Mouse (Mus musculus): ENCODE results near the gene 9430038I01Rik.

9430038I01Rik gene

DNA sequence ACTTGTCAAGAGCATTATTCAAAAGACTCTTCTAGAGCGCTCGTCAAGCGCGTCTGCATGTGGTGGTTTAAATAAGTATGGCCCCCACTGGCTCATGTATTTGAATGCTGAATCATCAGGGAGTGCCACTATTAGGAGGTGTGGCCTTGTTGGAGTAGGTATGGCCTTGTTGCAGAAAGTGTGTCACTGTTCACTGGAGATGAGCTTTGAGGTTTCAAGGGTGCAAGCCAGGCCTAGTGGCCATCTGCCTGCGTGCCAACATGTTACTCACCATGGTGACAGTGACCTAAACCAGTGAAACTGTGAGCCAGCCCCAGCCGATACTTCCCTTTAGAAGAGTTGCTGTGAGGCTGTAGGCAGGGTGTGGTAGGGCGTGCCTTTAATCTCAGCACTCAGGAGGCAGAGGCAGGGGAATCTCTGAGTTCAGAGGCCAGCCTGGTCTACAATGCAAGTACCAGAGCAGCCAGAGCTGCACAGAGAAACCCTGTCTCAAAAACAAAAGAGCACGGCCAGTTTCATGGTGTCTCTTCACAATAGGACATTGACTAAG, 13.1 kb downstream of the 9430038I01Rik start:
- TF ChIP-seq GATA4 (IDR thresholded peaks at IDR 0.05; ENCODE audit: insufficient replicate concordance, low read length) = no peak

DNA sequence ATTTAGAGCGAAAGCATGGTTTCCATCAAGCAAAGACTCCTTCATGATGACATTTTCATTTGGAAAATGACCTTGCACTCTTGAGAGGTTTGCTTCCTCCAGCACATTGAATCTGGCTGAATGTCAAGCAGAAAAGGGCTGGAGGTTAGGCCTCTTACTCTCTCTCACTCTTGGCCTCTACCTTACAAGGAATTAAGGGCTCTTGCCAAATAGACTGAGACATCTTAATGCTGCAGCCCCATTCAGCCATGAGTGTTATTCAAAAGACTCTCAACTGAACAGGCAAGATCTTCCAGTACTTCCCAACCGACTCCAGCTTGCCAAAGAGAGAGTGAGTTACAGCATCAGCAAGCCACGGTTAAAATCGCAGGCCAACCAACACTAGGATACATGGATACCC, 15.1 kb downstream of the 9430038I01Rik start:
- no peak for TF ChIP-seq GATA4 (IDR thresholded peaks at IDR 0.05; ENCODE audit: insufficient replicate concordance, low read length)

DNA sequence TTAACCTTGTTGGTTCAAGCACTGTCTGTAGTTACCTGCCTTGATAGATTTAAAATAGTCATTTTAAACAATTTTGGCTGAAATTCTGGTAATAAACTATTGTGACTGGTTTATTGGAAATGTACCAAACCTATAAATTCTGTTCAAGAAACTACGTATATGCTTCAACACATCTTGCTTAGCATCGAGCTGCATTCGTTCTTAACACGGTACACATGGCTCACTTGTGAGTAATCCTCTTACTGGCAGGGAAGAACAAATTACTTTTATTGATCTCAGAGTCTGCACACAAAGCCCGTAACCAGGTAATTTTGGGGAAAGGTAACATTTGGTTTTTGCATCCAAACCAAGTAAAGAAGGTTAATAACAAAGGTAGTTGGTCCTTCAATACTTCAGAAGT, 22.7 kb downstream of the 9430038I01Rik start:
- no peak for TF ChIP-seq GATA4 (IDR thresholded peaks at IDR 0.05; ENCODE audit: insufficient replicate concordance, low read length)

DNA sequence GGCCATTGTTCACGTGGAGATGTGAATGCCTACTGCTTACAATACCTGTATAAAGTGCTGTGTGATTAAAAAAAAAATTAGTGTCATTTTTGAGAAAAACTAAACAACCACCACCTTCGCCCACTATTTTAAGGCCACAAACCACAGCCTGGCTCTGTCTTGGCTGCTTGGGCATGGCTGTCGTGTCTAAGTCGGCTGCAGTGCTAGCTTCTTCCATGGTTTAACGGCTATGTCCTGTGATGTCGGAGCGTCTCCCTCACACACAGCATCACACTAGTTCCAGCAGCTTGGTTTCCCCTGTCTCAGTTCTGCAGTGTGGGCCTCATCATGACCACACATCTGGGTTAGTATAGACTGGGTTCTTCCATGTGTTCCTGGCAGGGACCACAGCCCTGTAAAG, 35.6 kb downstream of the 9430038I01Rik start:
- no peak for TF ChIP-seq GATA4 (IDR thresholded peaks at IDR 0.05; ENCODE audit: insufficient replicate concordance, low read length)

DNA sequence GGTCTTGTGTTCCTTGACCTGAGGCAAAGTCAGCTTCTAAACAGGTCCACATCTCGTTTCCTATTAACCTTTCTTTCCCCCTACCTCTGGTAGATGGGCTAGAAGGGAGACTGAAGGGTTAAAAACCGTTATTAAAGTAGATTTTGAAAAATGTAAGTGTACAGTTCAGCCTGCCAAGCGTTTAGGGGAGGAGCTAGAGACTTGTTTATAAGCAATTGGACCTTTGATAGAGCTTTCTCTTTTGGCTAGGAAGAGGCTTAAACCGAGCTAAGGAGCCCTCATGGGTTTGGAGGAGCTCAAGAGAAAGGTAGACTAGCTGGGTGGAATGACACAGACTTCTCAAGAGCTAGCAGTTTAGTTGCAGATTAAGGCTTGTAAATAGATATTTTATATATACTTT, 38.8 kb downstream of the 9430038I01Rik start:
- TF ChIP-seq GATA4 (IDR thresholded peaks at IDR 0.05; ENCODE audit: insufficient replicate concordance, low read length) = no peak

DNA sequence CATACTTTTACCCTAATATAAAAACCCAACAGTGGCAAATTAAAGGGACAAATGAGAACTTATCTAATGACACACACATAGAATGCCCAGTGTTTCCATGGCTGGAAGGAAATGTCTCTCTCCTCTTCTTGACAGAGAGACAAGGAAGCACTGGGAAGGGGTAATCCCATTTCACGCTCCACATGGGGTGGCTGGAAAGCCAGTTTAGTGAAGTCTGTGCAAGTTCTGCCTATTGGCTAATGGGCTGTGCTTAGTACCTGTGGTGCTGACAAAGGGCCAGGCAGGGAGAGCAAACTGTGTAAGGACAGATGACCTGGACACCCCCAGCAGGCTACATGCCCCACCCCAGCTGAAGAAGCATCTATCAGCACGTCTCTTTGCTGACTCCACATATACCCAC, 40.4 kb downstream of the 9430038I01Rik start:
- no peak for TF ChIP-seq GATA4 (IDR thresholded peaks at IDR 0.05; ENCODE audit: insufficient replicate concordance, low read length)

DNA sequence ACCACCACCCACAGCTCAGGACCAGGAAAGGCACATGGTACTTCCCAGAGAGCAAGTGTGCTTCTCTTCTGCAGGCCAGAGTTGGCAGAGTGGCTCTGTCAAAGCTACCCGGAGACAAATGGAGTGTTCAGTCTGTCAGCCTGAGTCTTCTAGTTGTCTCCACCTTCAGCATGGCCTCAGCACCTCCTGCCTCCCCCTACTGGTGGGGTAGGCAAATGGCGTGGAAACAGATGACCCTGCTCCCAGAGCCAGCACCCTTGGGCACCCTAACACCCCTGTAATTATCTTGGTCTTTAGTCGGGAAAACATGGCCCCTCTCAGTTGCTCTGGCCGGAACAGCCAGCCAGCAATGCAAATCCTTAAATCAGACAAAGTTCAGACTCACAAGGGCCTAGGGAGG, 43.8 kb downstream of the 9430038I01Rik start:
- no peak for TF ChIP-seq GATA4 (IDR thresholded peaks at IDR 0.05; ENCODE audit: insufficient replicate concordance, low read length)

DNA sequence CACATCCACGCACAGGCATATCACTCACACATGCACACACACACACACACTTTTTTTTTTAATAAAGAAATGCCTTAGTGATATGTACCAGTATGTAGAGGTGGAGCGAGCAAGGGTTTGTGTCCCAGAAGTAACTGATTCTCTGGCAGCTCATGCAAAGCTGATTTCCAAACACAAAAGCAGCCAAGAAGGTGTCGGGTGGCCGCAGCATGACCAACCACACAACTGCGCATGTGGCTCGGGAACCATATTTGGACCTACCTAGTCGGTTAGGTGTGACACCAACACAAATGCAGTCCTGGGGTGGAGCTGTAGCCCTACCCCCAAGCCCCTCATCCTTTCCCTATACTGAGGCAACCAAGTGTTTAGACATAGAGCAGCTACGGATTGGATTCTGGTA, 45.5 kb downstream of the 9430038I01Rik start:
- TF ChIP-seq GATA4 (IDR thresholded peaks at IDR 0.05; ENCODE audit: insufficient replicate concordance, low read length) = no peak

DNA sequence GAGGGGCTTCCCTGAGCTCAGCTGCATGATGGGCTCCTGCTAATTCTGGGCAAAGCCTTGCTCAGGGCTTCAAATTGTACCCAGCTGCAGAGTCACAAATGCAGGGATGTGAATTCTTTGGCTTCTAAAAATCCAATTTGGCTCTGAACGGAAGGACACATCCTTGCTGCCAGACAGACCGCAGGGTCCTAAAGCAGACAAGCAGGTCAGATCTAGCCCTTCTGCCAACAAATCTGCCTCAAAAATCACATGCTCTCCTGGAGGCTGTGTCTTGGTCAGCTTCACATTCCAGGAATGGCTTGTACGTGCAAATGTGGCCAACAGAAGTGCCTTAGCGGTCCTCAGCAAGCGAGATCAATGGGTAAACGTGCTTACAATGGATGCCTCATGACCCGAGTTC, 46.0 kb downstream of the 9430038I01Rik start:
- no peak for TF ChIP-seq GATA4 (IDR thresholded peaks at IDR 0.05; ENCODE audit: insufficient replicate concordance, low read length)

DNA sequence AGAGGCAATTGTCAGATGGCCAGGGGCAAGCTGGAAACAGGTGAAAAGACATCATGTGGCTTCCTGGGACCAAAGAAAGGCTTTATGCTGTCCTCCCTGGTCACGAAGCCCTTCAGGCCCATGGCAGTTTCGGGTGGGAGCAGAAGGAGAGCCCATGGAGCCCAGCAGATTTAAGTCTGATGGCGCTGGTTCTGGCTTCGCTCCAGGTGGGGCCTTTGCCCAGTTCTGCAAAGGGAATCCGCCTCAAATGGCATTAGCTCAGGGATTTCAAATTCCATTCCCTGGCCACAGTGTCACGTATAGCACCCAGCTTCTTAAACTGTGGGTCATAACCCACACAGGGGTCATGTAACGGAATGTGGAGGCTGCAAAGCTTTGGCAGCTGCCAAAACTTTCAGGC, 63.7 kb downstream of the 9430038I01Rik start:
- TF ChIP-seq GATA4 (IDR thresholded peaks at IDR 0.05; ENCODE audit: insufficient replicate concordance, low read length) = no peak

DNA sequence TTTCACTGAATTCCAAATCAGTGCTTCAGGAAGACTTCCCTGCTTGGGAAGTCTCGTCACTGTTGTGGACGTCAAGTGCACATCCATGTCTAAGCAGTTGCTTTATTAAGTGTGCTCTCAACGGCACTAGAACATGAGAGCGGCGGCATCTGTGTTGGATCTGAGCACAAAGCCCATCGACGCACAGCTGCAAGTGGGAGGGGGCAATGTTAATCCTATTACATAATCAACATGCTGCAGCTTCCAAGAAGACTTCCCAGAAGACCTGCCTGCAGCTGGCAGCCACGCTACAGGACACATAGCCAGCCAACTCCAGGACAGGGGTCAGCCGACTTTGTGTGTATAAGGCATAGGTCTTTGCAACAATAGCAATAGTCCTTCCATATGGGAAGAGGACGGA, 64.5 kb downstream of the 9430038I01Rik start:
- TF ChIP-seq GATA4 (IDR thresholded peaks at IDR 0.05; ENCODE audit: insufficient replicate concordance, low read length) = no peak

DNA sequence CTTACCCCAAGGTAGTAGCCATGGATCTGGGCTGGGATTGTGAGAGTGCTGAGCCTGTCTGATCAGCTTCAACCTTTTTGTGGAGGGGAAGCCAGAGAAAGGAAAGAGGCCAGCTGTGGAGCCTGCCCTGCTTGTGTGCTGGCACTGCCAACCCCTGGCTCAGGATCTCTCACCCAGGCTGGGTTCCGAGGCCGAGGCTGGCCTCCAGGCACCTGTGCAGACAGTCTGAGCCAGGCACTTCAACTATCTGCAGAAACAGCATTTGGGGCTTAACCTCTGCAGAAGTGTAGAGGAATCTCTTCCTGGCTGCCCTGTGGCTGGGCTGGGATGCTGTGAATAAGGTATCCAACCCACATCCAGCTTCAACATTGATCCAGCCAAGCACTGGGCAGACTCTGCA, 76.6 kb downstream of the 9430038I01Rik start:
- no peak for TF ChIP-seq GATA4 (IDR thresholded peaks at IDR 0.05; ENCODE audit: insufficient replicate concordance, low read length)
